Mouse (Mus musculus): ENCODE data around the gene H3f3b. TPM values are rescaled to one million over a fixed set of nuclear protein-coding genes. Genes with fewer than 3 reads are reported as not detected.

H3f3b gene
- total RNA-seq (2021) (100 to 1,000 TPM; 270 to 363 TPM), polyA plus RNA-seq (2012; rRNA removed) (76.2 and 92.7 TPM in 2 replicates)
- long read RNA-seq, transcript H3f3b-203 (3 exons, 773 nt) = minor isoform, 5 of 359 reads
- long read RNA-seq, transcript H3f3b-201 (4 exons, 1,993 nt) = major isoform, 323 of 359 reads
- long read RNA-seq, partial matches to known transcripts = 3 of 359 reads
- long read RNA-seq, other reads (novel, unspliced or antisense) = 28 of 359 reads

- no peak for DNase-seq
Observed at GRCm38 (mm10) chr11:116027756-116028155, at the start of gene H3f3b. TSS of gene H3f3b (minus strand) at chr11:116027962.

DNA sequence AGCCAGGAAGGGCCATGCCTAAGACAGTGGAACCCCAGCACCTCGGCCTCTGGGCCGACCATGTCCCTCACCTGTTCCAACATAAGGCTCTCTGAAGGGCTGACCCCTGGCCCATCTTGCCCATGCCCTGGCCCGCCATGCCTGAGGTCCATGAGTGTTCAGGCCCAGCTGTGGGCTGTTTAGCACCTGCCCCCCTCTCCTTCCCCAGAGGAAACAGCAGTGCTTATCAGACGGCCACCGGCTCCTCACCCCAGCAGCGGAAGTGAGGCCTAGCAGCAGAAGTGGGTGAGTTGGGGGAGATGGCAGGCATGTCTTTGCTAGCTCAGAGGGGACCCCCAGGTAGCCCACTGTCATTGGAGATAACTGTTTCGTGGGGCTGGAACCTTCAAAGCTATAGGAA lies 49.1 kb upstream of the H3f3b start:
- DNase-seq = no peak

DNA sequence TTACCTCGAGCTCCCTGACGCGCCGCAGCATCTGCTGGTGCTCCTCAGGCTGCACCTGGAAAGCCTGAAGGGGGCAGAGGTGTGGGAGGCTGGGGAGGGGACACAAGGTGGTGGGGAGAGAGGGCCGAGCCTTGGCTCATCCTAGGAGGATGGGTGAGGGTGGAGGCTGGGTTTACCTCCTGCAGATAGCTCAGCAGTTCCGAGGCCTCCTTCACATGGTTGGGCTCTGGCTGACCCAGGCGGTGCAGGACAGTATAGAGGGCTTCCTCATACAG lies 48.4 kb upstream of the H3f3b start:
- no peak for DNase-seq

- peak; percentile 53 for DNase-seq
Observed at GRCm38 (mm10) chr11:116075539-116076265, 47.9 kb upstream of the H3f3b start.

DNA sequence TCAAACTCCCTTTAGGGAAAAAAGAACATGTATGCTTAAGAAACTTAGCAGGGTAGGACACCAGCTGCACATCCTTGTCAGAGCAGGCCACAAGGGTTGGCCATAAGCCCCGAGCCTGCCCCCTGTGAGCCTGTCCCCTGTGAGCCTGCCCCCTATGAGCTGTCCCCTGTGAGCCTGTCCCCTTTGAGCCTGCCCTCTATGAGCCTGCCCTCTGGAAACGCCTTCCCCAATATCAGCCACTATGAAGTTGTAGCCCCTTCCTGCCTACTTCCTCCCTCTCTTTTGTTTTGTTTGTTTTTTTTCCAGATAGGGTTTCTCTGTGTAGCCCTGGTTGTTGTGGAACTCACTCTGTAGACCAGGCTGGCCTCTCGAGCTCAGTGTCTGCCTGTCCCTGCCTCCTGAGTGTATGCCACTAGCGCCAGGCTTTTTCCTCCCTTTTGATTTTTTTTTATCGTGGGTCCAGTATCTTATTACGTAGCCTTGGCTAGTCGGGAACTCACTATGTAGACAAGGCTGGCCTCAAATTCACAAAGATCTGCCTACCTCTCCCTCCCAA lies 46.8 kb upstream of the H3f3b start:
- no peak for DNase-seq

DNA sequence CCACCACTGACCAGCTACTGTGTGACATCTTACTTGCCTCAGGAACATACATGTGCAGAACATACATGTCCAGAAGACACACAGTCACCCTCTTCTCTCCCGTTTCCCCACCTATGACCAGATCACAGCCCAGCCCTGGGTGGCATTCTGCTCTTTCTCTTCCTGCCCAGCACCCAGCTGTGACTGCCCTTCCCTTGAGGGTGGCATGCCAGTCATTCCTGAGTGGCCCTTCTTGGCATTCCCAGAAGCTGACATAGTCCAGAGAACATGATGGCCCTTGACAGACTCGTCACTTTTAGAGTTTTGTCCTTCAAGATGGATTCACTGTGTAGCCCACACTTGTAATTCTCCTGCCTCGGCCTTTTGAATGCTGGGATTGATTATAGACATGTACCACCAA lies 44.8 kb upstream of the H3f3b start:
- no peak for DNase-seq

DNA sequence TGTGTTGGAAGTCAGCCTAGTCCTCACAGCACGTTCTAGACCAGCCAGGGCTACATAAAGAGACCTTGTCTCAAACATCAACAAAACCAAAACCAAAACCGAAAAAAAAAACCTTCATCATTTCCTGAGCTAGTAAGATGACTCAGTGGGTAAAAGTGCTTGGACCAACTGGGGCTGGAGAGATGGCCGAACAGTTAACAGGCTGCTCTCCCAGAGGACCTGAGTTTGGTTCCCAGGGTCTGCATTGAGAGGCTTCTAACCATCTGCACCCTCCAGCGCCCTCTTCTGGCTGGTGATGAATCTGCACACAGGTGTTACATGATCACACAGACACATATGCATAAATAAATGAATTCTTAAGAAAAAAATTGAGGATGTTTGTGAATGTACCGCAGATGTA lies 43.7 kb upstream of the H3f3b start:
- no peak for DNase-seq

- no peak for DNase-seq
Observed at GRCm38 (mm10) chr11:116065345-116065744, 37.6 kb upstream of the H3f3b start.

DNA sequence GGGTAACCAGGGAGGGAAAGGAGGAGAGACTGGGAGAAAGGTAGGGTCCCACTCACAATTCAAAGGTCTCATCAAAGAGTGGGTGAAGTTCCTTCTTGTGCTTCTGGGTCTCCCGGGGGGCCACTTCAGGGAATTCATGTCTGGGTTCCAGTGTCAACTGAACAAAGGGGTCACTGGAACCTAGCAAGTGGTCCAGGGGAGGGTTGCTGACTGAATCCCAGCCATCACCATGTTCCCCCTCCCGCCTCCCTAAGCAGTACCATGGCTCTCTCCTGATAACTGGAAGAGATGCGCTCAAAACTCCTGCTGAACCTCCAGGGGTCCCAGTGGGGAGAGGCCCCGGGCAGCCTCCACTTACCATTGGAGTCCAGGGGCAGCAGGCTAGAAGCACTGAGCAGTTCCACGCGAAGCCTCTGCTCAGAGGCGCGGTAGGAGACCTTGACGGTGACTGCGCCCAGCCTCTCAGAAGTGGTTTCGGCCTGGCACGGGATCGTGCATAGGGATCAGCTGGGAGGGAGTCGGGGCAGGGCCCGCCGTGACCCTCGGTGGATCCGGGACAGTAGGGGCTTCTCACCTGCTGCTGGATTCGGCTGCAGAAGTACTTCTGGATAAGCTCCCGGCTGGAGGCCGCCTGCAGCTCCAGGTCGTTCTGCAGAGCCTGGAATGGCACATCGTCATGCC lies 36.6 kb upstream of the H3f3b start:
- DNase-seq = peak; percentile 44

DNA sequence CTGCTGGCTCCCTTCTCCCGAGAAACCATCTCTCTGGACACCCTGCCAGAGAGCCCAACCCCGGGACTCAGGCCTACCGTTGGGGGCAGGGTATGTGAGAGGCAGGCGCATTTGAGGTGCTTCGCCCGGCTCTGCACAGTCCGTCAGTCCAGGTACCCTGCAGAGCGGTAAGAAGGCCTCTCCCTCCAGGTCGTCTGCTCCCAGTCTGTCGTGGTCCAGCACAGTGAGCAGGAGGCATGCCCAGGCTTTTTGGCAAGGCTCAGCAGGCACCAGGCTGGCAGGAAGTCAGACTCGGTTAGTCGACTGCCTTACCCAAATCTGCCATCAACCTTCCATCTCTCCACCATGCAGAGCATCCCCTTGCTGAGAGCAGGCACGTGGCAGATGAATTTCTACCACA lies 35.8 kb upstream of the H3f3b start:
- no peak for DNase-seq

DNA sequence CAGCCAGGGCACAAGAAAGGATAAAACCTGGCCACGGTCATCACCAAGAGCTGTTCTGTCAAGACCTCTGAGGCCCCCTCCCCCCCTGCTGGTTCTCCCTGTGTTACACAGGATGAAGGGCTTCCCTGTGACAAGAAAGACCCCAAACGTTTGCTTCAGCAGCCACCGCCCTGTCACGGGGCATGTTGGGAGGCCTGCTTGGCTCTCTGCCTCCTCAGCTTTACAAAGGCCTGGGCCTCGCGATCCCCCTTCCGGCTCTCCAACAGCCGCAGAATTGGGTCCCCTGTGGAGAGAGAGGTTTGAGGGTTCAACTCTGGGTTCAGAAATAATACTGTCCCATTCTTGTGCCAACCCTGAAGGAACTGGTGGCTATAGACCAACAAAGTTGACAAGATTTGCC lies 34.8 kb upstream of the H3f3b start:
- no peak for DNase-seq

DNA sequence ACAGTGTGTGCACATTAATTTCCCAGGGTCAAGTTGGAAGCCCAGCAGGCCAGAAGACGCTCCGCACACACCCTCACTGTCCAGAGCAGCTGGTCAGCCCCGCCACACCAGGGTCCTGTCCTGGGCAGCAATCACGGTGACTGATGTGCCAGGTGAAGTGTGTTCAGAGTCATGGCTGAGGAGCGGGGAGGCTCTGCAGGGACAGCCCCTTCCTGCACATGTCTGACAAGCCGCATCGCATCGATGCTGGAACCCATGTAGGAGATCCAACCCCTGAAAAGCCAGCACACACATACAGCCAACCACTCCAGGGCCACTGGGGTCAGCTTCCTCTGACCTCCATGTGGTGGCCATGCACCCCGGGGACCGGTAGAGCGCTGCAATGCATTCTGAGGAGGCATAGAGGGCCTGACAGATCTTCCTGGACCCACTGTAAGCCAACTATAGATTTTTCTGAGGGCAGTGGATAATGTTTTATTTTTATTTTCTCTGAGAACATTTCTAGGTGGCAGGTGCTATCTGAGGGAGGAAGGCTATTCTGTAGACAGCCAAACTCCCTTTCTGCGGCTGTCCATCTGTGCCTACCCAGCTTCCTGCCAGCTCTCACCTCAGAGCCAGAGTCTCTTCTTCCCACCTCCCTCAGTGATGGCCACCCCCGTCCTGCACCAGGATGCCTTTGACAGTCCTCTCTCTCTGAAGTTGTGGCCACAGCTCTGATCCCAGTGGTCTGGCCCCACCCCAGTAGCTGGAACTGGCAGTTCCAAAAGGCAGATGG lies 34.1 kb upstream of the H3f3b start:
- no peak for DNase-seq

DNA sequence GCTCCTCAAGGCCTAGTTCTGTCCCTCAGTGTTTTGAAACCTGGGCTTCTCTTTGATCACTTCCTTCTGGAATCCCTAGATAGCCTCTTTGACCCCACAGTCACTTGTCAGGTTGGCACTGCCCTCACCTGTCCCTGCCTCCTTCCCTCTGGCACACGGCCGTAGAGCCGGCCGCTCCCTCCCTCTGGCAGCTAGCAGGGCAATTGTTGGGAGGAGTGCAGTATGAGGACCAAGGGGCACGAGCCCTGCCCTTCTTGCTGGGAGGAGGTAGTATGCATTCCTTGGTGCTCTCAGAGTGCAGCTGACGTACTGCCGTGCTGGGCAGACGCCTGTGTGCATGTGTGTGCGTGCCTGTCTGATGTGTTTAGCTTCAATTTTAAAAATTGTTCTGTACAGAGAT lies 32.8 kb upstream of the H3f3b start:
- no peak for DNase-seq

DNA sequence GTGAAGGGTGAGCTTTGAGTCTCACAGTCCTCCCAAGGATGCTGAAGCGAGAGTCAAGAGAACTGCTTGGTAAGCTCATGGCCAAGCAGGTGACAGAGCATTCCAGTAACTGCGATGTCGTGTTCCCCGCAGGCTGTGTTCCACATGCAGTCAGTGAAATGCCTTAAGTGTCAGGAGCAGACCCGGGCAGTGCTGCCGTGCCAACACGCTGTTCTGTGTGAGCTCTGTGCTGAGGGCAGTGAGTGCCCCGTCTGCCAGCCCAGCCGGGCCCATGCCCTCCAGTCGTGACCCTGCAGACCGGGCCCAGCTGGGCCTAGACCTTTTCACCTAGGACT lies 31.9 kb upstream of the H3f3b start:
- DNase-seq = no peak

DNA sequence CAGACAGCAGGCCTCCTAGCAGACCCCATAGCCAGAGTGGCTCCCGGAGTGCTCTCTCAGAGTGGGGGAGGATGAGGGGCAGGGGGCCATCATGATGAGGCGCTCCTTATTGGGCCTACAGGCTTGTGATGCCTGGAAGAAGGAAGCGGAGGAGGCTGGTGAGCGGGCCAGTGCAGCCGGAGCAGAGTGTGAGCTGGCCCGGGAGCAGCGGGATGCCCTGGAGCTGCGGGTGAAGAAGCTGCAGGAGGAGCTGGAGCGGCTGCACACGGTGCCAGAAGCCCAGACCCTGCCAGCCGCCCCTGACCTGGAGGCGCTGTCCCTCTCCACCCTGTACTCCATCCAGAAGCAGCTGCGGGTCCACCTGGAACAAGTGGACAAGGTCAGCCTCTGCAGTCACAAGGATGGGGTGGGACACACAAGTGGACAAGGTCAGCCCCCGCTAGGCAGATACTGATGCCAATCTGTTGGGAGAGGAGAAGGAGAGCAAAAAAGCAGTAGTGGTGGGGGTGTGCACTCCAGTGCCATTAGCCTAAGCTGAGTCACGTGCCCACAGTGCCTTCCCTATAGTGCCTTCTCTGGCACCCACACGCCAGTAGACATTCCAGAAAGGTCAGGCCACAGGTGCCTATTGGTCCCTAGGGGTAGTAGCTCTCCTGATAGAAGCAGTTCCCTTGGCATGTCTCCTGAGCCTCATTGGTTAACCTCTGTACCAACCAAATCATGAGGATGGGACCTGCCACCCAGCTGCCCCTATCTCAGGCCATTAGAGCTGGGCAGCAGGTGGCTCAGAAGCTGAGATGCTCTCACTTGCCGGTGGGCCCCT lies 31.3 kb upstream of the H3f3b start:
- no peak for DNase-seq

GRCm38 (mm10) chr11:116058022-116058614 lies 30.4 kb upstream of the H3f3b start:
- no peak for DNase-seq

GRCm38 (mm10) chr11:116057237-116057881 lies 29.6 kb upstream of the H3f3b start:
- DNase-seq = no peak

DNA sequence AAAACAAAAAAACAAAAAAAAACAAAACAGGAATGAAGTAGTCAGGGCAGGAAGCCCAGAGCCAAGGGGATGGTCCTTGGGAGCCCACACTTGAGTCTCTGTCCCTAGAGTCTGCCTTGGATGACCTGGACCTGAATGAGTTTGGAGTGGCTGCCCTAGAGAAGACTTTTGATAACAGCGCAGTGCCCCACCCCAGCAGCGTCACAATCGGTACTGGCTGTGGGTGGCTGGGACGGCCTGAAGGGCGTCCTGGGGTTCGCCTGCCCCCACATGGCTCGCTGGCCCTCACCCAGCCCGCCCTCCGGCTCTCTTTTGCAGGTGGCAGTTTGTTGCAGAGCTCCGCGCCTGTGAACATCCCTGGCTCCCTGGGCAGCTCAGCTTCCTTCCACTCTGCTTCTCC lies 28.1 kb upstream of the H3f3b start:
- no peak for DNase-seq

GRCm38 (mm10) chr11:116053510-116054229 lies 25.9 kb upstream of the H3f3b start:
- DNase-seq = no peak

DNA sequence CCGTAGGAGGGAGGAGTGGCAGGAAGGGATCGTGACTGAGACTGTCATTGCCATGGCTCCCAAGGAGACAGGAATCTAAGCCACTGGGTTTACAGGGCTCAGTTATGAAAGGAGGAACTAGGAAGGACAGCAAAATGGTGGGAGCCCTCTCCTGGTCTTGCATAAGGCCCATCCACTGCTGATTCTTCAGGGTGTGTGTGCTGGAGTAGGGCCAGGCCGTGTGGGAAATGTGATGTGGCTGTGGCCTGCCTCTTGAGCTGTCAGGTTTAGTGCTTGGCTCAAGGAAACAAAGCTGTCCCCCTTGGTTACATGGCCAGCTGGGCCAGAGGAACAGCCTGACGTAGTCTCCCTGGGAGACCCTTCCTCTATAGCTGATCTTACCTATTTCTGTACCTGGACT lies 22.4 kb upstream of the H3f3b start:
- no peak for DNase-seq
